Mouse (Mus musculus) megakaryocyte-erythroid progenitor cell, adult 5-6 weeks (primary cell): ENCODE results near the gene Alg1. TPM values are rescaled to one million over a fixed set of nuclear protein-coding genes. Genes with fewer than 3 reads are reported as not detected.
A peak's percentile ranks its signal among the peaks of the same experiment; 100 is the strongest.
"Not testable (repeated sequence)": the region's sequence is repeated elsewhere in the genome, so short reads cannot be mapped to it uniquely, and the experiment has no call there.

Experiments
- ATAC-seq: replicated peaks from 2 replicates; pipeline ENCODE4 v1.8.0; 2016; ENCODE audit warnings: mild to moderate bottlenecking, inconsistent platforms; ENCODE audit not compliant: severe bottlenecking, poor library complexity, low FRiP score, low TSS enrichment
- total RNA-seq, 2 experiments: library from RNA; stranded (forward) in 1 of 2; stranded (reverse) in 1 of 2; fragments of 200-1000, 215-1000 nt in 1 of 2; fragments of >200 nt in 1 of 2; fragmentation: Nextera tagmentation in 1 of 2; gene quantifications; 2 replicates each; pipeline ENCODE4 v1.2.3; 2014 to 2017

Alg1 gene
- total RNA-seq (2014; fragmentation: Nextera tagmentation) (18.7 and 23.5 TPM in 2 replicates), total RNA-seq (2017) (9.3 and 11.6 TPM in 2 replicates)

DNA sequence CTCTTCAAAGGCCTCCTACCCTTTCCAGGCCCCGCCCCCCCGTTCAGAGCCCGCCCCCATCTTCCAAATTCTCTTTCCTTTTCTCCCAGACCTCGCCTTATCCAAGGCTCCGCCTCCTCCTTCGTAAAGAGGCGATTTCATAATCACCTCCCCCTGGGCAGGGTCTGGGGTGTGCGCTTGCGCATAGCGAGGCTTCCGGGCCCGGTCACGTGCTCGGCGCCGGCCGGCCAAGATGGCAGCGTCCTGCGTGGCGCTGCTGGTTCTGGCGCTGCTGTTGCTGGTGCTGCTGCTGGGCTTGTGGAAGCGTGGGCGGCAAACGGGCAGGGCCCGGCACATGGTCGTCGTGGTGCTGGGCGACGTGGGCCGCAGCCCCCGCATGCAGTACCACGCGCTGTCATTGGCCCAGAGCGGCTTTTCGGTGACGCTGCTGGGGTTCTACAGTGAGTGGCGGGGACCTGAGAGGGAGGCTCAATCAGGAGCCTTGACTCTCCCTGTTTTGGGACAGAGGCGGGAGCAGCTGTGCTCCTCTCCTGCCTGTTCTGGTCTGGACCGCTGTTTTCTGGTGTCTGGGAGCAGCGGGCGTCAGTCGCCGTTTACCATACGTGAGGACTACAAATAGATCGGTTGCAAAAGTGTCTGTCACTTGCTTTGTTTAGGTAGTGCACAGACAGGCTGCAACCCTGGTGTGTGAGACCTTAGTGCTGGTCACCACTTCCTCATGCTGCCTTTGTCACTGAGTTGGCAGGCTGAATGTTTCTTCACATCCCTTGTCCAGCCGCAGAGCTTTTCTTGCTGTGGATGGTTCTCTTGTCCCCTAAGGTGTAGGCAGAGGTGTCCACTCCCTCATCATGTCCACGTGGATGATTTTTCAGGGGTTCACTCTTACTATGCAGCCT, at the start of gene Alg1:
Alg1 (plus strand) TSS at position 204 of the 896 bp plus-strand sequence.
- peak; percentile 94 for ATAC-seq

DNA sequence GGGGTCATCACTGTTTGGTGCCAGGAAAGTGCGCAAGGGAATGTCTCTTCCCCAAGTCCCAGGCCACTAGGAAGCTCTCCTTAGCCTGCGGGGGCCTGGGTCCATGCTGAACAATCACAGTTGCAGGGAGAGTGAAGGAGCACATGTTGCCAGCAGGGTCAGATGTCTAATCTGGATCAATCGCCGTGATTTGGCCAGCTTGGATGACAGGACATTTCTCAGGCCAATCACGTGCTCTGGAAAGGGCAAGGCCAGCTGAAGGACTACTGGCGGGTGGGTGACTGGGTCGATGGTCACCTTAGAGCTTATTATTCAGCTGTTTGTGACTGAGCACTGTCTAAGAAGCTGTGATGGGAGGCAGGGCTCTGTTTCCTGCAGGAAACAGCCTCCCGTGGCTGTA, 49.3 kb upstream of the Alg1 start:
- ATAC-seq: no peak

DNA sequence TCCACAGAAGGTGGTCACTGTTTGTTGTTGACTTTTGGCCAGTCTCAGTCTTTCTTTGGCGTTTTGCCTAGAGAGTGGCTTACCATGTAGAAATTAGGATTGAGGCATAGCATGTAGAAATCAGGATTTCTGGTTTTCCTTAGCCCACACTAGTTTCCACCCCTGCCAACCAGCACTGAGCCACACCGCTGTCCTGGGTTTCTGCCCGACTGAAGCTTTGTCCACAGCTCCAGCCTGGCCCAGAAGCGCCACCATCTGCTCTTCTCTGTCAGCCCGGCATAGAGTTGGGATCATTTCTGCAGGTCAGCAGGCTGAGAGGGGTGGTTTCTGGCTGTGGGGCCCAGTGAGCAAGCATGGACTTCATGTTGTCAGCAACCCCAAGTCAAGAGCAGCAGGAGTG, 48.5 kb upstream of the Alg1 start:
- no peak for ATAC-seq

DNA sequence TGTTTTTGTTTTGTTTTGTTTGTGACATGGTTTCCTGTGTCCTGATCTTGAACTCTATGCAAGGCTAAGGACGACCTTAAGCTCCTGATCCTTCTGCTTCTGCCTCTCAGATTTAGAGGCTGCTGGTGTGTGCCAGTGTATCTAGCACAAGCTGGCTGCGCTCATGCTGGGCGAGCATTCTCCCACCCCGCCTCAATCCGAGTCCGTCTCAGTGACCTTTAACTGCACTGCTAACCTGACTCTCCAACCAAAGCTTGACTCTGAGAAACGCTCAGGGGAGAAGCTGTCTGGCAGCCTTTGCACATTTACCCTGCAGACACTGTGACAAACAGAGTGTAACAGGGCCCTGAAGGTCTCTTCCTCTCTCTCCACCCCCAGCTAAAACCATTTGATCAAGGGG, 47.7 kb upstream of the Alg1 start:
- ATAC-seq: no peak

DNA sequence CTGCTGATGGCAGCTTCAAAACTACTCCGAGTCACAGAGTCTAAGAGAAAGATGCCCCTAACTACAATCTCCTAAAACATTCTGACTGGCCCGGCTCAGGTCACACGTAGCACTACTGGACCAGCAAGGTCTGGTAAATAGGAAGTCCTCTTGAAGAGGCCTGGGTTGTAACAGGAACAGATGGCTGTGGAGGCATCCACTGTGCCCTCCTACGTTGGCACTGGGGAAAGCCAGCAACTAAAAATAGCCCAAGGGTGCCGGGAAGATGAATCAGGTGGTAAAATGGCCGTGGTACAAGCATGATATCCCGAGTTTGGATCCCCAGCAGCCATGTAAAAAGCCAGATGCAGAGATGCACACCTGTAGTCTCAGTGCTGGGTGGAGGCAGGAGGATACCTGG, 47.2 kb upstream of the Alg1 start:
- ATAC-seq: no peak

DNA sequence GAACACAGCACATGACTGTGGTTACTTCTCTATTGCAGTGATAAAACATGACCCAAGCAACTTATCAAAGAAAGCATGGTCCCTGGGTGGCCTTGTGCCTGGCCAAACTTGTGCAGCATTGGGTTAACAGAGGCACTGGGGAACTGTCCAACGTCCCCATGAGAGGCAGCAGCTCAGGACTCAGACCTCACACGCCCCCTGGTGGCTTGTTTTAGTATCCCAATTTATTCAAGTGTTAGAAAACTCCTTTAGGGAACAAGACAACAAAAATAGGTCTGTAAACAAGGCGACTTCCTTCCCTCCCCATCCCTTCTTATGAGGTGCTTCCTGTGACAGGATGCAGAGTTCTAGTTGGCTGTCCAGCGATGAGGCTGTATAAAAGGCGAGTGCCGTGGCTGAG, 38.3 kb upstream of the Alg1 start:
- ATAC-seq: peak; percentile 84

DNA sequence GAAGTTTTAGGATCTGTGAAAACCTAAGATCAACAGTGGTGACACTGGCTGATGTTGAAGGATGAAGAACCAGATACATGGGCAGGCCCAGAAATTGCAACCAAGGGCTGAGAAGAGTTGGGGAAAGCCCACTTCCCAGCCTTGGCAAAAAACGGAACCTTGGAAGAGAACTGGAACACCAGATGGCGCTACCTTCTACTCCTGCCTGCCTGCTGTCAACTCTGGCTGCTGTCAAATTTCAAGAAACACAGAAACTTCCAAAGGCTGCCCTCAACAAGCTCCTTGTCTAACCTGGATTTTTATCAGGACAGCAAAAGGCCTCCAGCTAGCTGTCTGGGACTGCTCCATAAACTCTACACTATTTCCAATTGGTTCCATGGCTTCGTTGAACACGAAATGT, 30.7 kb upstream of the Alg1 start:
- ATAC-seq: peak; percentile 64

DNA sequence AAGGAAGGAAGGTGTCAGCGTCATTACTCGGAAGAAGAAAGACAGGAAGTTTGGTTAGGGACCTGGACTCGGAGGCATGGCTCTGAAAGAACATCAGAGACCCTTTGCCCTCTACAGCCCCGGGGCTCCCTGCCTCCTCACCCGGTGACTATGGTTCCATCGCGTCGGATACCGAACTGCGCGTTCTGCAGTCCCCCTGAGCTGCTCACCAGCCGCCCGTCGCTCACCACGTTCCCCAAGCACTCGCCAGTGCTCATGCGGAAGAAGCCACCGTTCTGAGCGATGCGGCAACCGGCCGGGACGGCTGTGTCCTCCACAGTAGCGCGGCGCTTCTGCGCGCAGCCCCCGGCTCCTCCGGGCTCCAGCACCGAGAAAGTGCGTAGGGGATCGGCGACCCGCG, 30.2 kb upstream of the Alg1 start:
- ATAC-seq: peak; percentile 38

DNA sequence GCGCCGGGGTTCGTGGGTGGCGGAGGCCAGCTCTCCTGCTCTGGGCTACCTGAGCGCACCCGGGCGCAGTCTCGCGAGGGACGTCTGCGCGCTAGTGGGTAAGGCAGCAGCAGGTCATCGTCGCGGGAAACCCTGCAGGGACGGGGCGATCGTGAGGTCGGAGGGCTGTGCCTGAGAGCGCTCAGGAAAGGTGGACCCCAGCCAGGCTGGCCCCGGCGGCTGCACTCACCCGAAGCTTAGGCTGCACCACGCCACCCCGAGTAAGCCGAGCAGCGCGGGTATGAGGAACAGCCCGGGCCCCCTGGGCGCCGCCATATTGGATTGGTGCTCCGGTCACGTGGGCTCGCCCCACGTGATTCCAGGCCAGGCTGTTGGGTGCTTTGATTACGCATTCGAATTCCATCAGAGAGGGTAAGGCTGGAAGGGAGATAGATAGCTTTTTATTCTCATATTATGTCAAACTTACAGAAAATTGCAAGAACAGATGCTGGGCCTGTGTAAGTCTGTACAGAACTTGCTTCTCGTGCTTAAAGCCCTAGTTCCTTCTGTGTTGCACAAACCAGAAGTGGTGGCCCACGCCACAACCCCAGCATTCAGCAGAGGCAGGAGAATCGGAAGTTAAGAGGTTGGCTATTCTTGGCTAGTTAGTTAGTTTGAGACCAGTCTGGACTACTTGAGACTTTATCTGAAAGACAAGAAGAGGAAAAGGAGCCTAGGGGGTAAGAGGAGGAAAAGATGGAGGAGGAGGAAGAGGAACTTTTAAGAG, 29.6 kb upstream of the Alg1 start, which contains the start of gene Nagpa:
Nagpa (minus strand) TSS at position 345 of the 766 bp plus-strand sequence.
- peak; percentile 83 for ATAC-seq

DNA sequence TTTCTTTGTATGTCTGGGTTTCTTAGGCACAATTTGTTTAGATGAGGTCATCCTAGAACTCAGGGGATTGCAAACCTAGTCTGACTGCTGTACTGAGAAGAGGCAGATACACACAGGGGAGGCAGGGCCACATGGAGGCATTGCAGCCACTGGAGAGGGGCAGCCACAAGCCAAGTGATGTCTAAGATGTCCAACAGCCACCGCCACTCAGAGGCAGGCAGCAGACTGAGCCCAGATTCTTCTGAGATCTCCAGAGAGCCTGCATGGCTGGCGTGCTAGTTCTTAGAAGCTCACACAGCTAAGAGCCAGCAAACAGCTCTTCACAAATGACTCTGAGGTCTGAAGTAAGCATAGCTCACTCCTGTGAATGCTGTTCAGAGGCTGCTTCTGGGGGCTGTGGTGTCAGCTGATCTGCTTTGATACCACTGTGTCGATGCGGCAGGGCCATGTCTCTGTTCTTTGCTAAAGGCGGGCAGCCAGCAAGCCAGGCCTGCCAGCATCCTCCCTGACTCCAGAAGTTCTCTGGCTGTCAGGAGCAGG, 27.9 kb upstream of the Alg1 start:
- ATAC-seq: no peak

DNA sequence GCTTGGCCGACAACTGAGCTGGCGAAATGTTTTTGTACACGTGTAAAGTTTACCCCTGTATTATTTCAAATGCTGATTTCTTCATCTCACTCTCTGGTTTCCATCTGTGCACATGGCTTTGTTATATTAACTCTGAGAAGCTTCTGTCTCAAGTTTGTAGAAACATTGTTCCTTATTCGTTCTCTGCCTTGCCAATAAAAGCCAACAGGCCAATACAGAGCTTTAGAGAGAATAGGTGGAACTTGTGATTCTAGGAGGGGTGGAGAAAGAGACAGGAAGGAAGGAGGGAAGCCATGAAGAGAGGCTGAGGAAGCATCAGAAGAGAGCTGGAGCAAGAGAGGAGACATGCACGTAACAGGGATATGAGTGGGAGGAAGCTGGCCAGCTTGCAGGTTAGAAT, 27.4 kb upstream of the Alg1 start:
- no peak for ATAC-seq

DNA sequence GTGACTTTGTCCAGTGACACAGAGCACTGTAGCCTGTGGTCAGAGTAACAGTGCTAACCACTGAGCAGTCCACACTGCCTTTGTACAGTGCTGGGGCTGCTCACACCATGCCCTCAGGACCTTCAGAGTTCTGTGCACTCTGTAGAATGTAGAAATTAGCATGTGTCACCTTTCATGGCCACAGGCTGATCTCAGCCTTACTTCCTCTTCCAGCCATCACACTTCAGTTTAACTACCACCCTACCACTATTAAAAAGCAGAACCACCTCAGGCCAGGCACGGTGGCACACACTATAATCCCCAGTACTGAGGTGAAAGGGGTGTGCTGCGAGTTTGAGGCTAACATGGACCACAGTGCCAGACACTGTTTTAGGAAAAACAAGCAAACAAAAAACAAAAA, 23.1 kb upstream of the Alg1 start:
- ATAC-seq: no peak; the same call in 1 of the 2 replicates

DNA sequence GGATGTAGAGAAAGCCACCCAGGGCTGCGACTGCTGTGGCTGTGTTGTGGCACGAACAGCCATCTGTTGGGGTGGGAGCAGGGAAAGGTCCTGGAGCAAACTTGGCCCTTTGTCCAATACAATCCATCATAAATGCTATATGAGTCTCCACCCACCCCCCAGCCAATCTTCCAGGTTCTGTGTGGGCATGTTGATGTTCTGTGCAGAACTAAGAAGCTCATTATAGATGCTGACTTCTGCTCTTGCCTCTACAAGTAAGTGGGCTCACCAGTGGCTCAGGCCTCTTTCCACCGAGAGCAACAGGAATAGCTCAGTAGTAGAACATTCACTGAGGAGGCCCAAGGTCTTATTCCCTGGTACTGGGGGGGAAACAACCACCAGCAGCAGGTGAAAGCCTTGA, 21.3 kb upstream of the Alg1 start:
- ATAC-seq: no peak

DNA sequence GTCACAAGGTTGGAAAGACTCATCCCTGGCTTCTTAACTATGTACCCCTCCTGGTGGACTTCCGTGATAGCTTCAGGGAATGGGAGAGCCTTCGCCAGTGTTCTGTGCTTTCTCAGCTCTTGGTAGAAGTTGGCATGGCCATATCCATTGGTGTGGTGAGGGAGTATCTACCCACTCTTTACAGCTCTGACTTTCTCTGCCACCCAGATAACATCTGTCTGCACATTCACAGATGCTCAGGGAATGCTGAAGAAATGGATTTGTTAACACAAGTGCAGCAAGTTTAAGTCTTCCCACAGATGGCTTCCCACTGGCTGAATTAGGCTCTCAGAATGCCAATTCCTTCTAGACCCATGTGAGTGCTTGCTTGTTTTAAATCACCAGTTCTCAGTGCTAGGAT, 19.3 kb upstream of the Alg1 start:
- no peak for ATAC-seq

DNA sequence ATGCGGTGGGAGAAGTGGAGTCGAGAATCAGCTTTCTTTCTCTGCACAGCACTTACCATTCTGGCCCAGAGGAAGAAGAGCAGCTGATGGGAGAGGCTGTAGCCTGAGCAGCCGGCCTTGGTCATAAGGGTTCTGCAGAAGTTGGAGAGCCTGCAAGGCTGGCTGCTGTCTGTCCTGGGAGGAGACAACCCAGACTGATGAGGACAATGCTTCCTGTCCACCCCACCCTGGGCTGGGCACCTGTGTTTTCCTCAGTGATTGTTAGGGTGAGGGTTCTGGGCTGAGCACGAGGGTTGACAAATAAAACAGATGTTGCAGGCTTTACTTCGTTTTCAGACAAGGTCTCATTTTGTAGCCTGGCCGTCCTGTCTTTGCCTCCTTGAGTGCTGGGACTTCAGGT, 16.7 kb upstream of the Alg1 start:
- no peak for ATAC-seq

DNA sequence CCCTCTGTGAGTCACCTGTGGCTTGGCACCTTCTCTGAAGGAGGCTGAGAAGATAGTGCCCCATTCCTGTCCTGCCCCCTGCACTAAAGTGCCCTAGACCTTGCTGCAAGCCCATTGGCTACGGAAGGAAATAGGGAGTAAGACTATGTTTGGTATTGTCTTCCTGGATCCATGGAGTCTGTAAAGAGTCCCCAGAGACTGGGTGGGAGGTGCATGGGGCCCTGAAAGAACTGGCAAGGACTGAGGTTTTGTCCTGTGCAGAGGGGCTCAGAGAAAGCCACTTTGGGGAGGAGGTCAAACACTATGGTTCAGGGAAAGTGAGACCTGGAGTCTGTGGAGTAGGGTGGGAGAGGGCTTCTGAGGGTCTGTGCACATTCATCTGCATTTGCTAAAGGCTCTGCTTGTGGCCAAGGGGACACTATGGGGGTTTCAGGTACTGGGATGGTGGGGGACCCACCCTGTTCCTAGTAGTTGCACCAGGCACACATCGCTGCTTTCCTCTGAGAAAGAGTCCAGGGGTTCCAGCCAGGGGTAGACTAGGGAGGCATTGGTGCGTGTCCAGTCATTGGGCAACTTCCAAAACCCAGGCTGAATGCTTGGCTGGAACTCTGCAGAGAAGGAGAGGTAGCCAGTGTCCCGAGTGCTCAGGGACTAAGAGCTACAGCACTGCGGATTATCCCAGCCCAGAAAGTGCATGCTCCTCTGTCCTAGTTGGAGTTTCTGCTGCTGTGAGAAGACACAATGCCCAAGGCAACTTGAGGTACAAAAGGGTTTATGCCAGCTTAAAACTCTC, 15.9 kb upstream of the Alg1 start:
- ATAC-seq: no peak

DNA sequence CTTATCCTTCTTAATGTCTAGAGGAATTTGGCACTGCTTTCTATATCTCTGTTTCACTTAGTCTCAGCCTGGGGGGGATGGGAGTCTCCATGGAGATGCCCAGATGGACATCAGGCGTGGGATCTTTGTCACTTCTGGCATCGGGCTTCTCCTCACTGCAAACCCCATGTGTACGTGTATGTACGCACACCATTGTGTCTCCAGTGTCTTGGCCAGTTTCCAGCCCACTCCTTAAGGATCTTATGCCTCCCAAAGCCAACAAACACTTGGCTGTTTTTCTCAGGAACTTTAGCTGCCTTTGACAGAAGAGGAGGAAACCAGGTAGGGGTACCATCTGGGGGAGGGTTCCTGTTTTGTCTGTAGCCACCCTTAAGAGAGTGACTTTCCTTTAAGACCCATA, 12.0 kb upstream of the Alg1 start:
- ATAC-seq: no peak

DNA sequence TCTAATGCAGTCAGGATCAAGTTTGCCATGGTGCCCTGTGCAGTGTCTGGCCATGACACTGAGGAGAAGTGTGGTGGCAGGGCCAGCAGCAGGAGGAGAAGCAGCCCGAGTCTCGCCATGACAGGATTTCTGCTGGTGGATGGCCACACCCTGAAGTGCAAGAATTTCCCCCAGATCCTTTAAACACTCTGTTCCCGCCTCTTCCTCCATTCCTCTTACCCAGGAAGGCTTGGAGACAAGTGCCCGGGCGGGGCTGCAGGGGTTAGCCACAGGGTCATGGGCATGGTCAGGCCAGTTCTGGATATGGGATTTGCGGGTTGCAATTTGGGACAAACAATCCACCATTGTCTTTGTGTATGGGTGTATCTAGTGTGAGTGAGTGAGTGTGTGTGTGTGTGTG, 11.3 kb upstream of the Alg1 start, which contains the start of gene AU021092:
AU021092 (minus strand) TSS at position 160 of the 400 bp plus-strand sequence.
- no peak for ATAC-seq

DNA sequence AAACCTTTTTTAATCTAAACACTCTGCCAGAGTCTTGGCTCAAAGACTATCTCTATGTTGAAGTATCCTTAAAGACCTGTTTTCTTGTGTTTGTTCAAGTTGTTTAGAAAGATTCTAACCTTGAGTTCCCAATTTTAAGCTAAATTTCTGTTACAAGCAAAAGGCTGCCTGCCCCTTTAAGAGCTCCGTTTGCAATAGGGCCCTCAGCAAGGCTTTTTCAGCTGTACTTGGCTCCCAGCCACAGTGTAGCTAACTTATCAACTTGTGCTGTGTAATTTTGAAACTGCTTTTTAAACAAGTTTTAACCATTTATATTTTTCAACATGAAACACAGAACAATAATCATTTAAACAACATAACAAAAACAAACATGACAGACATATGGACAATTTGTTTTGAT, 6.9 kb upstream of the Alg1 start:
- ATAC-seq: not testable (repeated sequence)
